Mouse (Mus musculus): ENCODE results near the gene Rtkn2. TPM values are rescaled to one million over a fixed set of nuclear protein-coding genes. Genes with fewer than 3 reads are reported as not detected.
A peak's percentile ranks its signal among the peaks of the same experiment; 100 is the strongest.

Rtkn2 gene
- polyA plus RNA-seq, 1 experiment from 2014 or later = 10.2 TPM

DNA sequence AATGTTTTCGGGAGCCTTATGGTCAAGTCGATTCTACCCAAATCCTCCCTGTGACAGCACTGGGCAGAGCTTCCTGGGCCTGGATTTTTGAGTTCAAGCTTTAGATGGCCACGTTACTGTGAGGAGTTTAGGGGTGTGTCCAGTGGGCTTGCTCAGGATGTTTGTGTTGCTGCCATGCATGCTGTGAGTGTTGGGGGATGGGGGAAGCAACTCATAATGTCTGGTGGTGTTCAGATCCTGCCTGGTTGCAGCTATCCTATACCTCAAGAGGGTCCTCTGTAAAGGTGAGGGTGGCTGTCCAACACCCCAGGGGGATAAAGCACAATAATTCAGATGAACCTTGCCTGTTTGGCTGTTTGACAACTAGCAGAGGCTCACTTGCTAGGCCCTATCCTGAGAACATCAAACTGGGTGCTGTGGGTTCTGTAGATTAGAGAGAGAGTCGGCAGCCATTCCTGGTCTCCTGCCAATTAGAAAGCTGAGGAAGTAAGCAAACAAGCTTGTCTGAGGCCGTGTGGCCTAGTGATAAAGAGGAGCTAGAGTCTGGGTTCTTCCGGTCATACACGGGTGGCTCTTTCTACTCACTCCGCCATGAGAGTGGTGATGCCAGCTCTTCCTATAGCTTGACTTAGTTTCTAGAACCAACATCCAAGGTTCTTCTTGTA, 69.4 kb downstream of the Rtkn2 start:
- Histone ChIP-seq H3K36me3 (ENCODE audit: insufficient read depth, low read length) (no peaks in the 10 kb centered on the region), H3K27me3 (ENCODE audit: insufficient read depth, low read length) (no peaks in the 10 kb centered on the region), H3K4me3 (ENCODE audit: low read length) (no peak overlapping the region), H3K4me1 (ENCODE audit: insufficient read depth, low read length) (no peaks in the 10 kb centered on the region), H3K4me2 (replicated peaks; ENCODE audit: low read depth, low read length) (no peak overlapping the region), H3K27ac (ENCODE audit: low read length) (no peak overlapping the region), H3K9ac (replicated peaks; ENCODE audit: low read length) (no peak overlapping the region), H3K9me3 (ENCODE audit: low read length) (no peaks in the 10 kb centered on the region)
- 84% methylated on average over 8 of the region's 8 CpGs for WGBS
- ATAC-seq (ENCODE audit: low FRiP score, low TSS enrichment) = no peak

GRCm38 (mm10) chr10:68050882-68051281, 71.5 kb downstream of the Rtkn2 start:
- Histone ChIP-seq H3K27ac (ENCODE audit: low read length) (no peak overlapping the region), H3K9me3 (ENCODE audit: low read length) (no peaks in the 10 kb centered on the region), H3K4me2 (replicated peaks; ENCODE audit: low read depth, low read length) (no peak overlapping the region), H3K4me3 (ENCODE audit: low read length) (no peak overlapping the region), H3K4me1 (ENCODE audit: insufficient read depth, low read length) (no peaks in the 10 kb centered on the region), H3K27me3 (ENCODE audit: insufficient read depth, low read length) (no peaks in the 10 kb centered on the region), H3K36me3 (ENCODE audit: insufficient read depth, low read length) (no peaks in the 10 kb centered on the region), H3K9ac (replicated peaks; ENCODE audit: low read length) (no peak overlapping the region)
- no peak for ATAC-seq (ENCODE audit: low FRiP score, low TSS enrichment)
- WGBS = 94% methylated on average over 13 of the region's 13 CpGs

DNA sequence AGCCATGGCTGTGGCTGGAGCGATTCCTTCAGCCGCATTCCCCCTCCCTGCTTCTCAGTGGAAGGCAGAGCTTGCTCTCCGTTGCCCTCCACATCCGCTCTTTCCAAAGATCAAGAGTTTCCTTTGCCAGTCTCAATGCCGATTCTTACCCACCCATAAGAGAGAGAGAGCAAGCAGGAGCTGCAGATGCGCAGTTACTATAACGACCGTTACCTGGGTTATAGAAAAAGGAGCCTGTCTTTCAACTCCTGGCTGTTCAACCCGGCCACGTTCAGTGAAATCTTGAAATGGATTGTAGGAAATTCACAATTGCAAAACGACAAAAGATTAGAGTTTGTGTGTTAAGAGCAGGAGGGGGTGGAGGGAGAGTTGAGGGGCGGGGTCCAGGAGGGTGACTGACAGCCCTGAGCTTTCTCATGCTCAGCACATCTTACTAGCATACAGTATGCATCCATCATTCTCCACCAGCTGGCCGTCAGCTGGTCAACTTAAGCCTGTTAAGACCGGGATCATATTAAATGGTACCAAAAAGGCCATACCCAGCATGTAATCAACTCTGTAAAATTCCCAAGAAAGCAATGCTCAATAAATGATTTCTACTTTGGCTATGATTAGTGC, 72.1 kb downstream of the Rtkn2 start:
- H3K4me1 ChIP-seq (ENCODE audit: insufficient read depth, low read length) = no peaks in the 10 kb centered on the region
- 91% methylated on average over 14 of the region's 14 CpGs for WGBS
- H3K4me3 ChIP-seq (ENCODE audit: low read length) = no peak overlapping the region
- H3K36me3 ChIP-seq (ENCODE audit: insufficient read depth, low read length) = no peaks in the 10 kb centered on the region
- no peak overlapping the region for H3K9ac ChIP-seq (replicated peaks; ENCODE audit: low read length)
- H3K4me2 ChIP-seq (replicated peaks; ENCODE audit: low read depth, low read length) = no peak overlapping the region
- no peaks in the 10 kb centered on the region for H3K27me3 ChIP-seq (ENCODE audit: insufficient read depth, low read length)
- no peaks in the 10 kb centered on the region for H3K9me3 ChIP-seq (ENCODE audit: low read length)
- no peak overlapping the region for H3K27ac ChIP-seq (ENCODE audit: low read length)
- no peak for ATAC-seq (ENCODE audit: low FRiP score, low TSS enrichment)

- H3K9ac ChIP-seq (replicated peaks; ENCODE audit: low read length) = no peak overlapping the region
- no peaks in the 10 kb centered on the region for H3K36me3 ChIP-seq (ENCODE audit: insufficient read depth, low read length)
- no peak overlapping the region for H3K4me2 ChIP-seq (replicated peaks; ENCODE audit: low read depth, low read length)
- H3K4me3 ChIP-seq (ENCODE audit: low read length) = no peak overlapping the region
- H3K27me3 ChIP-seq (ENCODE audit: insufficient read depth, low read length) = no peaks in the 10 kb centered on the region
- no peaks in the 10 kb centered on the region for H3K9me3 ChIP-seq (ENCODE audit: low read length)
- 89% methylated on average over 8 of the region's 8 CpGs for WGBS
- no peak overlapping the region for H3K27ac ChIP-seq (ENCODE audit: low read length)
- ATAC-seq (ENCODE audit: low FRiP score, low TSS enrichment) = no peak
- no peaks in the 10 kb centered on the region for H3K4me1 ChIP-seq (ENCODE audit: insufficient read depth, low read length)
These were observed 72.9 kb downstream of the Rtkn2 start for GRCm38 (mm10) chr10:68052307-68052706.

- Histone ChIP-seq H3K4me3 (ENCODE audit: low read length) (no peak overlapping the region), H3K9me3 (ENCODE audit: low read length) (peaks cover 3% of the 10 kb centered on the region; the same call in 1 of the 2 replicates), H3K9ac (replicated peaks; ENCODE audit: low read length) (no peak overlapping the region), H3K36me3 (ENCODE audit: insufficient read depth, low read length) (no peaks in the 10 kb centered on the region), H3K4me2 (replicated peaks; ENCODE audit: low read depth, low read length) (no peak overlapping the region), H3K27me3 (ENCODE audit: insufficient read depth, low read length) (no peaks in the 10 kb centered on the region), H3K27ac (ENCODE audit: low read length) (no peak overlapping the region), H3K4me1 (ENCODE audit: insufficient read depth, low read length) (no peaks in the 10 kb centered on the region)
- 83% methylated on average over 5 of the region's 5 CpGs for WGBS
- no peak for ATAC-seq (ENCODE audit: low FRiP score, low TSS enrichment)
These were observed 74.8 kb downstream of the Rtkn2 start for GRCm38 (mm10) chr10:68054131-68054530.

DNA sequence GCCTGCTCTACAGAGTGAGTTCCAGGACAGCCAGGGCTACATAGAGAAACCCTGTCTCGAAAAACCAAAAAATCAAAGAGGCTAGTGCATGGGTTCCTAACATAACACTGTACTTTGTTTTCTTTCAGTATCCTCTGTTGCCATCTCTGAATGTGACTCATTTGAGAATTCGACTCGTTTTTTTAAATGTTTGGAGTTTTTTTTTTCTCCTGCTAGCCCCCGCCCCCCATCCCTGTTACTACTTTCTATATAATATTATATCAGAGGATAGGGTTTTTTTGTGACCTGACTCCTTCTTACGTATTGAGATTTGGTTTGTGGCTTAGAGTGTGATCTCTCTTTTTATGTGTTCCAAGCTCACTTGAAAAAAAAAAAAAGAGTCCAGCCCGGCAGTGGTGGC, 75.3 kb downstream of the Rtkn2 start:
- 83% methylated on average over 6 of the region's 6 CpGs for WGBS
- H3K4me2 ChIP-seq (replicated peaks; ENCODE audit: low read depth, low read length) = no peak overlapping the region
- H3K36me3 ChIP-seq (ENCODE audit: insufficient read depth, low read length) = no peaks in the 10 kb centered on the region
- H3K4me1 ChIP-seq (ENCODE audit: insufficient read depth, low read length) = no peaks in the 10 kb centered on the region
- no peaks in the 10 kb centered on the region for H3K27me3 ChIP-seq (ENCODE audit: insufficient read depth, low read length)
- no peak overlapping the region for H3K4me3 ChIP-seq (ENCODE audit: low read length)
- no peak overlapping the region for H3K27ac ChIP-seq (ENCODE audit: low read length)
- H3K9me3 ChIP-seq (ENCODE audit: low read length) = peaks cover 3% of the 10 kb centered on the region; the same call in 1 of the 2 replicates
- ATAC-seq (ENCODE audit: low FRiP score, low TSS enrichment) = no peak
- no peak overlapping the region for H3K9ac ChIP-seq (replicated peaks; ENCODE audit: low read length)

DNA sequence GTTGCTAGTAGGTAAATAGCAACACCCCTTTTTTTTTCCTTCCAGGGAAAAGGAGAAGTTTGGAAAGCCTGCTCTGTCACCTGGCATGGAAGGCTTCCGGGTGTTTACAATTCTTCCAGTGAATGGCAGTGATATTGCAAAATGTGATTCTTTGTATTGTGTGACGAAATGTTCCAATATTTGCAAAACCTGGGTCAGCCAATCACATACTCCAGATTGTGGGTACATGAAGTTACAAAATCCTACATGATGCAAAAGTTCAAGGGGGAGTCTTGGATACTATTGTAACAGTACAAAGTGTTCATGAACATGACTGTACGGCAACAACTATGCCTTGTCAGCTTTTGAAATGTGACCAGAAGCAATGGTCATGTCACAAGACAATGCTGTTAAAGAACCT, 78.5 kb downstream of the Rtkn2 start:
- no peak for ATAC-seq (ENCODE audit: low FRiP score, low TSS enrichment)
- H3K4me2 ChIP-seq (replicated peaks; ENCODE audit: low read depth, low read length) = no peak overlapping the region
- H3K36me3 ChIP-seq (ENCODE audit: insufficient read depth, low read length) = no peaks in the 10 kb centered on the region
- H3K4me1 ChIP-seq (ENCODE audit: insufficient read depth, low read length) = peaks cover 8% of the 10 kb centered on the region; the same call in 1 of the 2 replicates
- peaks cover 3% of the 10 kb centered on the region; the same call in 1 of the 2 replicates for H3K9me3 ChIP-seq (ENCODE audit: low read length)
- no peaks in the 10 kb centered on the region for H3K27me3 ChIP-seq (ENCODE audit: insufficient read depth, low read length)
- no peak overlapping the region for H3K9ac ChIP-seq (replicated peaks; ENCODE audit: low read length)
- 87% methylated on average over 3 of the region's 3 CpGs for WGBS
- H3K4me3 ChIP-seq (ENCODE audit: low read length) = no peak overlapping the region
- H3K27ac ChIP-seq (ENCODE audit: low read length) = no peak overlapping the region

DNA sequence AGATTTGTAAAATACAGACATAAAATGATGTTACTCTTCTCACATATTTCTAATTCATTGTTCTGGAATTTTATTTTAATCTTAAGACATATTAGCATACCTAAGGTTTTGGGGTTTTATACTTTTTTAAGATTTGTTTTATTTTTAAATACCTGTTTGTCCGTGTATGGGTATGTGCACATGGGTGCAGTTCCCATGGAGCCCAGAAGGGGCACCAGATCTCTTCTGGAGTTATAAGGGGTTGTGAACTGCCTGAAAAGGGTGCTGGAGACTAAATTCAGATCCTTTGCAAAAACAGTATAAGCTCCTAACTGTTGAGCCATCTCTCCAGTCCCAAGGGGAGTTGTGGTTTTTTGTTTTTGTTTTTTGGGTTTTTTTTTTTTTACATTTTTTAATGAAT, 79.0 kb downstream of the Rtkn2 start:
- 96% methylated on average over 1 of the region's 1 CpGs for WGBS
- Histone ChIP-seq H3K9me3 (ENCODE audit: low read length) (peaks cover 3% of the 10 kb centered on the region; the same call in 1 of the 2 replicates), H3K4me1 (ENCODE audit: insufficient read depth, low read length) (peaks cover 8% of the 10 kb centered on the region; the same call in 1 of the 2 replicates), H3K27me3 (ENCODE audit: insufficient read depth, low read length) (no peaks in the 10 kb centered on the region), H3K36me3 (ENCODE audit: insufficient read depth, low read length) (no peaks in the 10 kb centered on the region), H3K27ac (ENCODE audit: low read length) (no peak overlapping the region), H3K4me3 (ENCODE audit: low read length) (no peak overlapping the region), H3K4me2 (replicated peaks; ENCODE audit: low read depth, low read length) (no peak overlapping the region), H3K9ac (replicated peaks; ENCODE audit: low read length) (no peak overlapping the region)
- no peak for ATAC-seq (ENCODE audit: low FRiP score, low TSS enrichment)

DNA sequence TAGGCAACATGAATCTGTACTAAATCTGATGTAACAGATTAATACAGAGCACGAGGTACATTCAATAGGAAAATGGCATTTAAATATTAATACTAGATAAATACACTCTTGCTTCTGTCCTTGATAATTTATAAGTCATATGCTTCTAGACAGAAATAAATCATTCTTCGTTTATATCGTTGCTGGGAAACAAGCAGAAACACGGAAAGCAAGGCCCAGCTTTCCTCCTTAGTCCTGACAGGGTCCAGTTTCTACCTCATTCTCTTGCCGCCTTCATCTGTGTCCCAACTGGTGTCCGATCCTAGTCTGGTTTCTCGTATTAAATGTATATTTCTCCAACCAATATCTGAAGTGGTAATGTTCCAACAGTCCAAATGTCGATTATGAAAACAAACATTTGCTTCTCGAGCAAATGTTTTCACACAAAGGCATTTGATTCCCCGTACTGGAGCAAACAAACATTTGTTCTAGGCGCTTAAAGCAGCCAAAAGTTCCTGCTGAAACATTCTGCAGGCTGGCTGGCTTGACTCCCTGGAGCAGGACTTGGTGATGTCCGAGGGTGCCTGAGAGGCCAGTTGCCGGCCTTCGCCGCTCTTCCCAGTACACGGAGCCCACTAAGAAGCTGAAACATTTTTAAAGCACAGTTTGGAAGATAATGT, 81.3 kb downstream of the Rtkn2 start:
- no peak for ATAC-seq (ENCODE audit: low FRiP score, low TSS enrichment)
- Histone ChIP-seq H3K9me3 (ENCODE audit: low read length) (peaks cover 3% of the 10 kb centered on the region; the same call in 1 of the 2 replicates), H3K4me1 (ENCODE audit: insufficient read depth, low read length) (peaks cover 12% of the 10 kb centered on the region; the same call in 1 of the 2 replicates), H3K27ac (ENCODE audit: low read length) (peak overlapping the region; percentile 83), H3K27me3 (ENCODE audit: insufficient read depth, low read length) (no peaks in the 10 kb centered on the region), H3K4me2 (replicated peaks; ENCODE audit: low read depth, low read length) (peak overlapping the region; percentile 37), H3K9ac (replicated peaks; ENCODE audit: low read length) (peak overlapping the region; percentile 5; the same call in 1 of the 2 replicates), H3K36me3 (ENCODE audit: insufficient read depth, low read length) (no peaks in the 10 kb centered on the region), H3K4me3 (ENCODE audit: low read length) (no peak overlapping the region)
- WGBS = 31% methylated on average over 16 of the region's 16 CpGs

DNA sequence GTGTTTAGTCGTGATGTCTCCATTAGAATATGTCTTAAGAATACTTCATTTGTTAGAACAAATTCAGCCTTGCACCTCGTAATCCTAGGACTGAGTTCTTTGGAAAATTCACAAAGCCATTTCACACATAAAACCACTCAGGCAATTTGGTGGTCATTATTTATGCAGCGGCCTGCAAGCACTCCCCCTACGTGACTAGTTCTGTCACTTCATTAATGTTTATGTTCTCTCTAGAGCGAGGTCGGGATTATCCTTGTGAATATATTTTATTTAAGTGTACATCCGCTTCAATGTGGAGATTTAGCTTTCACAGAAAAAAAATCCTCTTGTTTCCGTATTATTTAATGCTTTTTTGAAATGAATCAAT, 81.9 kb downstream of the Rtkn2 start:
- ATAC-seq (ENCODE audit: low FRiP score, low TSS enrichment) = no peak
- H3K9me3 ChIP-seq (ENCODE audit: low read length) = peaks cover 3% of the 10 kb centered on the region; the same call in 1 of the 2 replicates
- peak overlapping the region; percentile 5; the same call in 1 of the 2 replicates for H3K9ac ChIP-seq (replicated peaks; ENCODE audit: low read length)
- H3K4me1 ChIP-seq (ENCODE audit: insufficient read depth, low read length) = peaks cover 12% of the 10 kb centered on the region; the same call in 1 of the 2 replicates
- no peaks in the 10 kb centered on the region for H3K27me3 ChIP-seq (ENCODE audit: insufficient read depth, low read length)
- H3K4me2 ChIP-seq (replicated peaks; ENCODE audit: low read depth, low read length) = peak overlapping the region; percentile 37
- H3K27ac ChIP-seq (ENCODE audit: low read length) = peak overlapping the region; percentile 83
- H3K36me3 ChIP-seq (ENCODE audit: insufficient read depth, low read length) = no peaks in the 10 kb centered on the region
- H3K4me3 ChIP-seq (ENCODE audit: low read length) = no peak overlapping the region
- 26% methylated on average over 8 of the region's 8 CpGs for WGBS

Measured in kidney, embryonic 16.5 days (tissue).